In genomic region chr12:84275288-84275687, GRCm38 (mm10) we compare ENCODE assay signal across 17 mouse cellular contexts. TPM values are rescaled to one million over a fixed set of nuclear protein-coding genes. Genes with fewer than 3 reads are reported as not detected.
DNase-seq lines count a peak whose midpoint lies in the region; ATAC-seq and TF ChIP-seq lines count a peak whose summit lies in the region.
"Had no signal": no experiment of that assay in that cellular context is flagged by ENCODE, and none has a peak within 500 bp of the region (broad histone marks: within the 10 kb centered on the region; RNA-seq: fewer than 3 reads in every experiment).

No protein-coding gene starts in this region.

- no peak overlapping the region for H3K27ac ChIP-seq in lung, embryonic 14.5 days (ENCODE audit: low read depth)
- H3K27ac ChIP-seq in macrophage: peak overlapping the region; percentile 94
- H3K27ac ChIP-seq: hindbrain, embryonic 10.5 days; neural tube, embryonic 15.5 days had no signal

- no peak overlapping the region for H3K4me2 ChIP-seq in lung, embryonic 14.5 days
- H3K4me2 ChIP-seq: heart, embryonic 12.5 days; neural tube, embryonic 15.5 days had no signal

- H3K9ac ChIP-seq in lung, embryonic 14.5 days: no peak overlapping the region
- H3K9ac ChIP-seq: heart, embryonic 12.5 days; neural tube, embryonic 15.5 days had no signal

- 90% methylated on average over 9 of the region's 9 CpGs for WGBS in lung, embryonic 14.5 days
- WGBS in macrophage (ENCODE audit: missing documents): 13% methylated on average over 9 of the region's 9 CpGs

- no peak overlapping the region for H3K4me3 ChIP-seq in lung, embryonic 14.5 days (ENCODE audit: low read depth, low read length)
- H3K4me3 ChIP-seq in macrophage (ENCODE audit: inconsistent target): no peak overlapping the region
- H3K4me3 ChIP-seq: heart, embryonic 12.5 days; hindbrain, embryonic 10.5 days; neural tube, embryonic 15.5 days had no signal

- peak; percentile 11 for DNase-seq in lung, embryonic 14.5 days
- DNase-seq in lung, postnatal 14 days: no peak
- DNase-seq in testis, postnatal 10 days (ENCODE audit: low spot score): no peak
- DNase-seq in adrenal gland, postnatal 36 days: no peak
- DNase-seq: adrenal gland, adult 2 months; cerebellum, postnatal 14 days; kidney, postnatal 10 days; layer of hippocampus, postnatal 36 days; right cerebral cortex, adult 18-20 months; thymus, adult 18-20 months had no signal

- H3K4me1 ChIP-seq in lung, embryonic 14.5 days (ENCODE audit: insufficient read depth): no peaks in the 10 kb centered on the region
- H3K4me1 ChIP-seq: heart, embryonic 12.5 days; neural tube, embryonic 15.5 days had no signal

- H3K27me3 ChIP-seq in lung, embryonic 14.5 days (ENCODE audit: insufficient read depth, low read length): no peaks in the 10 kb centered on the region
- H3K27me3 ChIP-seq: CH12.LX; heart, embryonic 12.5 days; neural tube, embryonic 15.5 days had no signal

- no peak for TF ChIP-seq CTCF in lung, embryonic 14.5 days (IDR thresholded peaks at IDR 0.05; ENCODE audit: low read depth)

- H3K79me2 ChIP-seq in macrophage (ENCODE audit: inconsistent target): no peaks in the 10 kb centered on the region

- ATAC-seq in lung, embryonic 14.5 days (ENCODE audit: insufficient read depth): no peak
- ATAC-seq in common myeloid progenitor, adult 5-6 weeks (replicated peaks; ENCODE audit: low read depth, poor library complexity, severe bottlenecking): peak; percentile 98
- no peak for ATAC-seq in activated CD4-positive, CD25-positive, alpha-beta regulatory T cell, adult 4 months

- no peaks in the 10 kb centered on the region for H3K9me3 ChIP-seq in lung, embryonic 14.5 days (ENCODE audit: low read depth, low read length)
- H3K9me3 ChIP-seq: hindbrain, embryonic 10.5 days; neural tube, embryonic 15.5 days had no signal

- no peaks in the 10 kb centered on the region for H3K36me3 ChIP-seq in lung, embryonic 14.5 days (ENCODE audit: insufficient read depth)
- no peaks in the 10 kb centered on the region for H3K36me3 ChIP-seq in macrophage (ENCODE audit: inconsistent target)
- H3K36me3 ChIP-seq: heart, embryonic 12.5 days; hindbrain, embryonic 10.5 days; neural tube, embryonic 15.5 days had no signal

RNA-seq across cellular contexts. Expression of gene Ptgr2, which starts 9.7 kb away (rescaled TPM):
- 17.2 and 19.6 TPM in 2 replicates for polyA plus RNA-seq in lung, embryonic 14.5 days (2014; fragmentation: Nextera tagmentation; extraction: Ambion mirVana)
- 47.0 and 55.7 TPM in 2 replicates for total RNA-seq in common myeloid progenitor, adult 5-6 weeks (2017)
- total RNA-seq in macrophage (2018; cell fraction: chromatin; rRNA removed): 10 to 100 TPM in 19 of 26 experiments, 1 to 10 TPM in 7; 2.5 to 77.1 (median 26.1) TPM
- 10 to 100 TPM; 26.3 to 60.1 (median 42.6) TPM for total RNA-seq in macrophage (2018; cell fraction: cytosol; rRNA removed)
- 10 to 100 TPM in 24 of 26 experiments, 1 to 10 TPM in 2; 6.2 to 62.9 (median 24.0) TPM for total RNA-seq in macrophage (2018; cell fraction: nucleus; rRNA removed)
- 38.2 to 43.3 TPM (median 40.5 TPM) in 3 replicates for polyA plus RNA-seq in macrophage (2018)
- 10 to 100 TPM; 41.0 to 42.5 TPM for polyA plus RNA-seq in activated CD4-positive, CD25-positive, alpha-beta regulatory T cell, adult 4 months (2017; shearing (Covaris generic))
- 10 to 100 TPM; 76.8 to 84.6 TPM for total RNA-seq in adrenal gland, postnatal 36 days (2021)

RNA-seq across cellular contexts. Expression of gene Zfp410, which starts 41.4 kb away (rescaled TPM):
- polyA plus RNA-seq in lung, embryonic 14.5 days (2014; fragmentation: Nextera tagmentation; extraction: Ambion mirVana): 81.3 and 82.7 TPM in 2 replicates
- total RNA-seq in common myeloid progenitor, adult 5-6 weeks (2017): 47.0 and 51.8 TPM in 2 replicates
- total RNA-seq in macrophage (2018; cell fraction: chromatin; rRNA removed): 100 to 1,000 TPM in 17 of 26 experiments, 10 to 100 TPM in 9; 48.1 to 165 (median 119) TPM
- 10 to 100 TPM; 10.7 to 23.4 (median 17.4) TPM for total RNA-seq in macrophage (2018; cell fraction: cytosol; rRNA removed)
- 100 to 1,000 TPM in 5 of 26 experiments, 10 to 100 TPM in 21; 29.4 to 122 (median 62.3) TPM for total RNA-seq in macrophage (2018; cell fraction: nucleus; rRNA removed)
- 13.2 to 17.7 TPM (median 17.0 TPM) in 3 replicates for polyA plus RNA-seq in macrophage (2018)
- polyA plus RNA-seq in activated CD4-positive, CD25-positive, alpha-beta regulatory T cell, adult 4 months (2017; shearing (Covaris generic)): 10 to 100 TPM; 41.1 to 54.8 TPM
- total RNA-seq in adrenal gland, postnatal 36 days (2021): 10 to 100 TPM; 32.8 to 38.9 TPM

RNA-seq across cellular contexts. Expression of gene Elmsan1, which starts 56.6 kb away (rescaled TPM):
- 11.3 and 12.3 TPM in 2 replicates for polyA plus RNA-seq in lung, embryonic 14.5 days (2014; fragmentation: Nextera tagmentation; extraction: Ambion mirVana)
- 13.0 and 15.1 TPM in 2 replicates for total RNA-seq in common myeloid progenitor, adult 5-6 weeks (2017)
- total RNA-seq in macrophage (2018; cell fraction: chromatin; rRNA removed): 100 to 1,000 TPM in 11 of 26 experiments, 10 to 100 TPM in 15; 35.5 to 286 (median 91.6) TPM
- total RNA-seq in macrophage (2018; cell fraction: cytosol; rRNA removed): 10 to 100 TPM; 12.1 to 56.7 (median 24.1) TPM
- total RNA-seq in macrophage (2018; cell fraction: nucleus; rRNA removed): 100 to 1,000 TPM in 4 of 26 experiments, 10 to 100 TPM in 22; 27.9 to 188 (median 59.0) TPM
- 11.0 to 13.7 TPM (median 13.5 TPM) in 3 replicates for polyA plus RNA-seq in macrophage (2018)
- polyA plus RNA-seq in activated CD4-positive, CD25-positive, alpha-beta regulatory T cell, adult 4 months (2017; shearing (Covaris generic)): 1 to 10 TPM; 6.8 to 7.1 TPM
- total RNA-seq in adrenal gland, postnatal 36 days (2021): 10 to 100 TPM; 18.1 to 23.8 TPM
